Mouse (Mus musculus) heart, embryonic 16.5 days (tissue): ENCODE data around the gene Bloc1s3. TPM values are rescaled to one million over a fixed set of nuclear protein-coding genes. Genes with fewer than 3 reads are reported as not detected.
"Not testable (repeated sequence)": the region's sequence is repeated elsewhere in the genome, so short reads cannot be mapped to it uniquely, and the experiment has no call there.

ENCODE experiments used
- ATAC-seq: fragments of 200-750 bp; cut with Nextera tagmentation; replicated peaks from 2 replicates; pipeline ENCODE4 v1.8.0; 2017; ENCODE audit warnings: moderate number of reproducible peaks; ENCODE audit not compliant: insufficient read depth, low FRiP score; ENCODE audit errors: extremely low read depth
- H3K27ac ChIP-seq: fragments of 300-500 bp; sonication (generic); 2 replicates; pipeline ENCODE4 v1.5.1; 2014; ENCODE audit warnings: mild to moderate bottlenecking, low read length, control low read depth, moderate library complexity
- H3K27me3 ChIP-seq: fragments of 300-500 bp; sonication (generic); 2 replicates; pipeline ENCODE4 v1.6.1; 2014; ENCODE audit warnings: low read length, mixed read lengths; ENCODE audit not compliant: control insufficient read depth, insufficient read depth
- H3K36me3 ChIP-seq: fragments of 300-500 bp; sonication (generic); 2 replicates; pipeline ENCODE4 v1.6.1; 2014; ENCODE audit not compliant: control insufficient read depth, insufficient read depth
- H3K4me1 ChIP-seq: fragments of 300-500 bp; sonication (generic); 2 replicates; pipeline ENCODE4 v1.6.1; 2014; ENCODE audit warnings: low read length, mixed read lengths; ENCODE audit not compliant: control insufficient read depth, insufficient read depth
- H3K4me2 ChIP-seq: fragments of 300-500 bp; sonication (generic); 2 replicates; pipeline ENCODE4 v1.6.1; 2014; ENCODE audit warnings: low read depth, mild to moderate bottlenecking, control low read depth, low read length
- H3K4me3 ChIP-seq: fragments of 300-500 bp; sonication (generic); 2 replicates; pipeline ENCODE4 v1.5.1; 2014; ENCODE audit warnings: mild to moderate bottlenecking, control low read depth, low read length
- H3K9ac ChIP-seq: fragments of 300-500 bp; sonication (generic); 2 replicates; pipeline ENCODE4 v1.6.1; 2014; ENCODE audit warnings: low read length, control low read depth
- H3K9me3 ChIP-seq: fragments of 300-500 bp; sonication (generic); replicated peaks from 2 replicates; pipeline ENCODE4 v1.6.1; 2016; ENCODE audit warnings: low read length; ENCODE audit not compliant: control insufficient read depth
- WGBS: fragments of 180-500 bp; shearing (Covaris S2); extraction: QIAGEN DNeasy Blood & Tissue Kit; methylation state at CpG from one replicate; pipeline ENCODE4 v1.1.7; 2014; 5-methylcytosine and 5-hydroxymethylcytosine counted together
- polyA plus RNA-seq: library from polyadenylated mRNA; unstranded; fragments of >200 nt; fragmentation: Nextera tagmentation; extraction: Ambion mirVana; gene quantifications from 2 replicates; pipeline ENCODE4 v1.2.1, GENCODE M21; 2015

Gene Bloc1s3
- polyA plus RNA-seq, 1 experiment from 2014 or later = 1.7 TPM

DNA sequence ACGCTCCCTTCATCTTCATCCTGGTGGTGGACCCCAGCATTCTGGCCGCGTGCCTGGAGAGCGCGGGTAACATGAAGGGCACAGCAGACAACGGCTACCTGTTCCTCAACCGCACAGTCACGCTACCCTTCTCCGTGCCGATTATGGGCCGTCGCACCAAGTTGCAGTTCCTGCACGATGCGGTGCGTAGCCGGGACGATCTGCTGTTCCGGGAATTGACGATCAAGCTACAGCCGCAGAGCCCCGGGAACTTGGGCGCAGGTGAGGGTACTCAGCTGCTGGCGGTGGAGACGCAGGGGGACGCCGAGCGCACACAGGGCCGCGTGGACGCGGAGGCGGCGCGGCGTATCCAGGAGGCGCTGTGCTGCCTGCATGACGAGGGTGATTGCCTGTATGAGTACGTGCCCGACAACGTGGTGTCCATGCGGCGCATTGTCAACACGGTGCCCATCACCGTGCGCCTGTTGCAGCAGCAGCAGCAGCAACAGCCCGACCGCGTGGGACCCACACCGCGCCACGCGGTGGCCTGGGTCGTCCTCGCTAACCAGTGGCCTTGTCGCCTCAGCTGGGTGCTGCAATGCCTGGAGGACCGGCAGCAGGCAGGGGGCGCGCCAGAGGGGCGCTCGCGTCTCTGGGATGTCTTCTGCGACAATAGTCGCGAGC lies 15.7 kb upstream of the Bloc1s3 start:
- Histone ChIP-seq H3K4me2 (peak overlapping the region; percentile 82), H3K4me3 (peak overlapping the region; percentile 55), H3K4me1 (peaks cover 21% of the 10 kb centered on the region), H3K36me3 (no peaks in the 10 kb centered on the region), H3K9ac (peak overlapping the region; percentile 61), H3K27me3 (peaks cover 61% of the 10 kb centered on the region), H3K9me3 (no peaks in the 10 kb centered on the region), H3K27ac (no peak overlapping the region)
- ATAC-seq = peak; percentile 63
- WGBS = 1% methylated on average over 64 of the region's 64 CpGs

DNA sequence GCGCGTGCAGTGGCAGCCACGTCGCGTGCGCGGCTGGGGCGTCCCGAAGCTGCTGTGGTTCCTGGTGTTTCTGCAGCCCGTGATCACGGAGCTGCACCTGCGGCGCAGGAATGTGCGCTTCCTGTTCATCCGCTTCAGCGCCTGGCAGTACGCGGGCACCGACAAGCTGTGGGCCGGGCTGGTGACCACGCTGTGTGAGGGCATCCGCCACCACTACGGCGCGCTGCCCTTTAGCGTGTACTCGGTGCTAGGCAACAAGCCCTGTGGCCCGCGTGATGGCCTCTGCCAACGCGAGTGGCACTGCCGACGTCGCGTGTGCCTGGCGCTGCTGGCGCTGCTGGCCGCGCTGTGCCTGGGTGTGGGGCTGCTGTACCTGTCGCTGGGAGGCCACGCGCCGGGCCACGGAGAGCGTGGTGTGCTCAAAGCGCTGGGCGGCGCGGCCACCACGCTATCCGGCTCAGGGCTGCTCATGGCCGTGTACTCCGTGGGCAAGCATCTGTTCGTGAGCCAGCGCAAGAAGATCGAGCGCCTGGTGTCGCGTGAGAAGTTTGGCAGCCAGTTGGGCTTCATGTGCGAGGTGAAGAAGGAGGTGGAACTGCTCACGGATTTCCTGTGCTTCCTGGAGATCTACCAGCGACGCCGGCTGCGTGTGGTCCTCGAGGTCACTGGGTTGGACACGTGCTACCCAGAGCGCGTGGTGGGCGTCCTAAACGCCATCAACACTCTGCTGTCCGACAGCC lies 15.0 kb upstream of the Bloc1s3 start:
- WGBS = 7% methylated on average over 72 of the region's 72 CpGs
- Histone ChIP-seq H3K4me3 (peak overlapping the region; percentile 55), H3K36me3 (no peaks in the 10 kb centered on the region), H3K9me3 (no peaks in the 10 kb centered on the region), H3K9ac (no peak overlapping the region), H3K27ac (no peak overlapping the region), H3K4me1 (peaks cover 21% of the 10 kb centered on the region), H3K4me2 (peak overlapping the region; percentile 82), H3K27me3 (peaks cover 68% of the 10 kb centered on the region)
- ATAC-seq = no peak

DNA sequence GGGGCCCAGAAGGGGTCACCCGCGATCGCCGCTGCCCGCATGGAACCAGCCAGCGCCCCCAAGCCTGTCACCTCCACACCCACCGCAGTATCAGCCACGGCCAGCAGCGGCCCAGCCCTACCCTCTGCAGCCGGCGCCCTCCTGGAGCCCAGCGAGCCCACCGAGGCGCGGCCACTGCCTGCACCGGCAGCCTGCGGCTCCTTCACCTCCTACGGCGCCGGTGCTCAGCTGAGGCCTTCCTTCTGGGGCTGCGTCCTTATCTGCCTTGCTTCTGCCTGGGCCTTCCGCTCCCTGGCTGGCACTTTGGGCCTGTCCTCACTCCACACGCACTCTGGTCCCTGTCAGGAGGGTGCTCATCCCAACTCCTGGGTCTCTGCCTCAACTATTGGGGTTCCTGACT lies 11.9 kb upstream of the Bloc1s3 start:
- peak overlapping the region; percentile 40 for H3K4me3 ChIP-seq
- no peak for ATAC-seq
- 3% methylated on average over 22 of the region's 23 CpGs for WGBS
- H3K4me1 ChIP-seq = peaks cover 21% of the 10 kb centered on the region
- no peaks in the 10 kb centered on the region for H3K9me3 ChIP-seq
- H3K27ac ChIP-seq = no peak overlapping the region
- H3K4me2 ChIP-seq = peak overlapping the region; percentile 63
- no peaks in the 10 kb centered on the region for H3K36me3 ChIP-seq
- peak overlapping the region; percentile 66 for H3K9ac ChIP-seq
- H3K27me3 ChIP-seq = peaks cover 73% of the 10 kb centered on the region

DNA sequence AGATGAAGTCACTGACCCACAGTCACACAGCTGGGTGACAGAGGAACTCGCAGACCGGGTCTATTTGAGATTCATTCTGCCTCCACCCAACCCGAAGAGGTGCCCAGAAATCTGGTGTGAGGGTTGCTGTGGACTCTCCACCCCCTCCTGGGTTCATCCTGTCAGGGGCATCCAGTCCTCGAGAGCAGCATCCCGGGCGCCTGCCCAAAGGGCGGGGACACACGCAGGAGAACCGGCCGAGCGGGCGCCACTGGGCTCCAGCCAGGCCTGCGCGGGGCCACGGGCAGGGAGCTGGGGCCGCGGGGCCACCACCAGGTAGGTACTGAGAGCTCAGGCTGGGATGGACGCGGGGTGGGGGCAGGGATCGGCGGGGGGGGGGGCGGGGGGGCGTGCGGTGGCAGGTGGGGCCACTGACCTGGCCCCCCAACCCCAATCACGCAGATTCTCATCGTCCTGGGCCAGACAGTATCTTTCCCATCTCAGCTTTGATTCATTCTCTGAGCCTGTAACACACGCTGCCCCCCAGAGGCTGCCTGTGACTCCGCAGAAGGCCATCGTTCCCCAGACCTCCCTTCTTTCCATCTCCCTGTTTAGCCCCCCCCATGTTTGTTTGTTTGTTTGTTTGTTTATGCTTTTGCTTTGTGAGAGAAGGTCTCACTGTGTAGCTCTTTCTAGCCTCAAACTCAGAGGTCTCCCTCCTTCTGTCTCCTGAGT lies 9.6 kb upstream of the Bloc1s3 start, which contains the start of gene Nkpd1:
Gene Nkpd1, plus strand, starts transcription at position 187 of the 714 bp plus-strand sequence.
- no peak within 1 kb of the TSS for H3K9ac ChIP-seq
- peaks cover 5% of the 10 kb centered on the region for H3K4me1 ChIP-seq
- ATAC-seq = no peak
- H3K4me3 ChIP-seq = no peak within 1 kb of the TSS
- H3K4me2 ChIP-seq = peak within 1 kb of the TSS; percentile 41
- WGBS = 8% methylated on average over 21 of the region's 29 CpGs
- H3K36me3 ChIP-seq = no peaks in the 10 kb centered on the region
- H3K27me3 ChIP-seq = peaks cover 51% of the 10 kb centered on the region
- H3K9me3 ChIP-seq = no peaks in the 10 kb centered on the region
- no peak within 1 kb of the TSS for H3K27ac ChIP-seq

DNA sequence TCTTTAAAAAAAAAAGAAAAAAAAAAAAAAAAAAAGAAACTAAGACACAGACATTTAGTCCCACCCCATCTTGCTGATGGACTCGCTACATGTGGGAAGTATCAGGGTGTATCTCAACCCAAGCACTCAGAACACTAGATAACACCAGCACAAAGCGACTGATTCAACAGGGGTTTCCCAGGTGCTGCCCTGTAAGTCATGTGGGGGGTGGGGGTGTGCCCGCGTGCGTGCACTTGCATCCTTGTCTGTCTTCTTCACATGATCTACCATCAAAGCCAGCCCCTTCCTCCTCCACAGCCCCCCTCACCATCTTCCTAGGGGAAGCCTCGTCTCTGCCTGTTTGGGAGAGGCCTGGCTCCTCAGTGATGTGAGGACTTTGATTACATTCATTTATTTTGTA lies 4.2 kb upstream of the Bloc1s3 start:
- H3K36me3 ChIP-seq = no peaks in the 10 kb centered on the region
- H3K27ac ChIP-seq = no peak overlapping the region
- no peak overlapping the region for H3K4me2 ChIP-seq
- WGBS = 71% methylated on average over 6 of the region's 6 CpGs
- no peak overlapping the region for H3K4me3 ChIP-seq
- no peak for ATAC-seq
- peaks cover 8% of the 10 kb centered on the region; the same call in 1 of the 2 replicates for H3K27me3 ChIP-seq
- H3K4me1 ChIP-seq = peaks cover 13% of the 10 kb centered on the region
- no peaks in the 10 kb centered on the region for H3K9me3 ChIP-seq
- H3K9ac ChIP-seq = no peak overlapping the region

- ATAC-seq, H3K36me3 ChIP-seq, H3K9me3 ChIP-seq, H3K27ac ChIP-seq, H3K27me3 ChIP-seq, H3K9ac ChIP-seq, H3K4me2 ChIP-seq, H3K4me3 ChIP-seq: not testable (repeated sequence)
- 80% methylated on average over 6 of the region's 7 CpGs for WGBS
- peaks cover 13% of the 10 kb centered on the region for H3K4me1 ChIP-seq
Observed at GRCm38 (mm10) chr7:19511934-19512333, 3.8 kb upstream of the Bloc1s3 start.

GRCm38 (mm10) chr7:19509786-19510185 lies 1.6 kb upstream of the Bloc1s3 start:
- peak overlapping the region; percentile 89 for H3K27ac ChIP-seq
- no peak overlapping the region; the same call in 1 of the 2 replicates for H3K4me3 ChIP-seq
- H3K9ac ChIP-seq = no peak overlapping the region; the same call in 1 of the 2 replicates
- WGBS = 90% methylated on average over 7 of the region's 7 CpGs
- peaks cover 13% of the 10 kb centered on the region for H3K4me1 ChIP-seq
- ATAC-seq = no peak
- no peaks in the 10 kb centered on the region for H3K9me3 ChIP-seq
- H3K4me2 ChIP-seq = peak overlapping the region; percentile 97
- H3K27me3 ChIP-seq = no peaks in the 10 kb centered on the region
- no peaks in the 10 kb centered on the region for H3K36me3 ChIP-seq

GRCm38 (mm10) chr7:19508924-19509568 lies 879 bp upstream of the Bloc1s3 start:
- peak overlapping the region; percentile 97 for H3K4me3 ChIP-seq
- peak overlapping the region; percentile 92 for H3K9ac ChIP-seq
- H3K4me1 ChIP-seq = peaks cover 13% of the 10 kb centered on the region
- no peaks in the 10 kb centered on the region for H3K27me3 ChIP-seq
- no peaks in the 10 kb centered on the region for H3K36me3 ChIP-seq
- peak; percentile 16; the same call in 1 of the 2 replicates for ATAC-seq
- WGBS = 3% methylated on average over 15 of the region's 15 CpGs
- no peaks in the 10 kb centered on the region for H3K9me3 ChIP-seq
- H3K27ac ChIP-seq = peak overlapping the region; percentile 89
- H3K4me2 ChIP-seq = peak overlapping the region; percentile 97
